Mouse (Mus musculus): Measurements from ENCODE around the gene Vamp2. TPM values are rescaled to one million over a fixed set of nuclear protein-coding genes. Genes with fewer than 3 reads are reported as not detected.

The Vamp2 gene
- polyA plus RNA-seq, 1 experiment from 2014 or later = 79.9 TPM

DNA sequence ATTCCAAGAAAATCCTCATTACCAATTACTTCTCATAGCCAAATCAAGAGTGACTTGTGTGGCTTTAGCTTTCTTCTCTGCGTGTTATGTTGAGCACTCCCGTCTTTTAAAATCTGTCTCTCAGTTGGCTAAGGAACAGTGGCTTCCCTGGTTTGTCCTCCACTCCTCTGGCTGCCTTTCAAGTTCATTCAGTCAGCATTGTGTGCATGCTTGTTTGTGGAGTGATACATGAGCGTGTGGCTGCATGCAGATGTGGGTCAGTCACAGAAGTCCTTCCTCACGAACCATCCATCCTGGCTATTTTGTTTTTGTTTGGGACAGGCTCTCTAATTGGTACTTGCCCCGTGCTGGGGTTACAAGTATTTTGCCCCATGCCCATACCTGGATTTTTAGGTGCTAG is 11.7 kb upstream of the Vamp2 start:
- H3K27ac ChIP-seq (ENCODE audit: low read length) = no peak overlapping the region
- no peak for ATAC-seq (ENCODE audit: insufficient read depth, low FRiP score)
- no peak overlapping the region for H3K4me3 ChIP-seq (replicated peaks; ENCODE audit: low read length)
- no peak overlapping the region for H3K4me2 ChIP-seq (ENCODE audit: low read depth, low read length)
- peaks cover 16% of the 10 kb centered on the region for H3K4me1 ChIP-seq (ENCODE audit: control insufficient read depth, insufficient read depth, low read length)
- H3K9ac ChIP-seq (ENCODE audit: low read length) = no peak overlapping the region
- WGBS = 62% methylated on average over 5 of the region's 5 CpGs
- no peaks in the 10 kb centered on the region for H3K9me3 ChIP-seq (replicated peaks; ENCODE audit: control insufficient read depth, low read length)
- H3K36me3 ChIP-seq (ENCODE audit: control insufficient read depth, insufficient read depth, low read length) = no peaks in the 10 kb centered on the region
- H3K27me3 ChIP-seq (ENCODE audit: control insufficient read depth, insufficient read depth, low read length) = no peaks in the 10 kb centered on the region

DNA sequence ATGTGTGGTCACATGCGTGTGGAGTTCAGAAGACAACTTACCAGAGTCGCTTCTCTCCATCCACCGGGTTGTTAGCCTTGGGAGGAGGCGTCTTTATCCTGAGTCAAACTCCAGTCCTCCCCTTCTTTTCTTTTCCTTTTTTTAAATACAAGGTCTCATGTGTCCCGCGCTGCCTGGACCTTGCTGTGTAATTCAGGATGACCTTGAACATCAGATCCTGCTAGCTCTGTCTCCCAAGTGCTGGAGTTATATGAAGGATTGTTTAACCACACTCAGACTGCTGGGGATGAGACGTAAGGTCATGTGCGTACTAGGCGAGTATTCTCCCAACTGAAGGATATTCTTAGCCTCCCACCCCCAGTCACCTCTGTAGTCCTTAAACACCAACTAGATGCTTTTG is 11.0 kb upstream of the Vamp2 start:
- H3K4me2 ChIP-seq (ENCODE audit: low read depth, low read length) = no peak overlapping the region
- no peak for ATAC-seq (ENCODE audit: insufficient read depth, low FRiP score)
- 82% methylated on average over 9 of the region's 9 CpGs for WGBS
- no peak overlapping the region for H3K27ac ChIP-seq (ENCODE audit: low read length)
- peaks cover 12% of the 10 kb centered on the region for H3K4me1 ChIP-seq (ENCODE audit: control insufficient read depth, insufficient read depth, low read length)
- H3K36me3 ChIP-seq (ENCODE audit: control insufficient read depth, insufficient read depth, low read length) = no peaks in the 10 kb centered on the region
- no peaks in the 10 kb centered on the region for H3K9me3 ChIP-seq (replicated peaks; ENCODE audit: control insufficient read depth, low read length)
- H3K4me3 ChIP-seq (replicated peaks; ENCODE audit: low read length) = no peak overlapping the region
- H3K9ac ChIP-seq (ENCODE audit: low read length) = no peak overlapping the region; the same call in 1 of the 2 replicates
- H3K27me3 ChIP-seq (ENCODE audit: control insufficient read depth, insufficient read depth, low read length) = no peaks in the 10 kb centered on the region

DNA sequence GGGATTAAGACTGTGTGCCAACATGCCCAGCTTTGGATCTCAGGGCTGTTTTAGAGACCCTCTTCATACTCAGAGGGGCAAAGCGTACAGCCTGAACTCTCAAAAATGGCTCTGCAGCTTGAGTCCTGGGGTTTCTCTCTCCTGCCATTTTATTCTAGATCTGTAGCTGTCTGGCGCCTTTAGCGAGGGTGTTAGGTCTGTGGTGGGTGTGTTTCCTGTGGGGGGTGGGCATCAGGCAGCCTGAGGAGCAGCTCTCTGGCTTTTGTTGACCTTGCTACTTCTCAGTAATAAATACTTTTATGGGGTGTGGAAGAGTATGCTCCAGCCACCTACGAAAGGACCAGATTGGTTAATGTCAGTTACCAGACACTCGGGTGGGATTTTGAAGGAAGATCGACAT is 10.2 kb upstream of the Vamp2 start:
- peaks cover 8% of the 10 kb centered on the region; the same call in 1 of the 2 replicates for H3K4me1 ChIP-seq (ENCODE audit: control insufficient read depth, insufficient read depth, low read length)
- no peak for ATAC-seq (ENCODE audit: insufficient read depth, low FRiP score)
- H3K4me3 ChIP-seq (replicated peaks; ENCODE audit: low read length) = no peak overlapping the region
- H3K27ac ChIP-seq (ENCODE audit: low read length) = no peak overlapping the region
- 71% methylated on average over 6 of the region's 6 CpGs for WGBS
- no peak overlapping the region for H3K9ac ChIP-seq (ENCODE audit: low read length)
- no peaks in the 10 kb centered on the region for H3K36me3 ChIP-seq (ENCODE audit: control insufficient read depth, insufficient read depth, low read length)
- no peaks in the 10 kb centered on the region for H3K27me3 ChIP-seq (ENCODE audit: control insufficient read depth, insufficient read depth, low read length)
- H3K4me2 ChIP-seq (ENCODE audit: low read depth, low read length) = no peak overlapping the region
- H3K9me3 ChIP-seq (replicated peaks; ENCODE audit: control insufficient read depth, low read length) = no peaks in the 10 kb centered on the region

DNA sequence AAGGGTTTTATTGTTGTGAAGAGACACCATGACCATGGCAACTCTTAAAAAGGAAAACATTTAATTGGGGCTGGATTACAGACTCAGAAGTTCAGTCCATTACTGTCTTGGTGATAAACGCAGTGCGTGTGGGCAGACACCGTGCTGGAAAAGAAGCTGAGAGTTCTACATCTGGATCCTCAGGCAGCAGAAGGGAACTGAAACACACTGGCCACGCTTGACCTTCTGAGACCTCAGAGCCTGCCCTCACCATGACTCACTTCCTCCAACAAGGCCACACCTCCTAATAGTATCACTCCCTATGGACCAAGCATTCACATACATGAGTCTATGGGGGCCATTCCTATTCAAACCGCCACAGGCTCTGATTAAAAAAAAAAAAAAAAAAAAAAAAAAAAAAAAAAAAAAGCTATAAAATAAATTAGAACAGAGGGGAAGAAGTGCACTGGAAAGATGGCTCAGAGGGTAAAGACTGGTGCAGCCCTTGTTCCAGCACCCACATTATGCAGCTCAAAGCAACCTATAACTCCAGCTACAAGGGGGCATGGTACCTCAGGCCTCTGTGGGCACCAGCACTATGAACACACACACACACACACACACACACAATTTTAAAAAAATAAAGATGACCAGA is 9.4 kb upstream of the Vamp2 start:
- Histone ChIP-seq H3K9me3 (replicated peaks; ENCODE audit: control insufficient read depth, low read length) (no peaks in the 10 kb centered on the region), H3K4me1 (ENCODE audit: control insufficient read depth, insufficient read depth, low read length) (peaks cover 7% of the 10 kb centered on the region; the same call in 1 of the 2 replicates), H3K4me3 (replicated peaks; ENCODE audit: low read length) (no peak overlapping the region), H3K4me2 (ENCODE audit: low read depth, low read length) (no peak overlapping the region), H3K9ac (ENCODE audit: low read length) (no peak overlapping the region), H3K27me3 (ENCODE audit: control insufficient read depth, insufficient read depth, low read length) (no peaks in the 10 kb centered on the region), H3K27ac (ENCODE audit: low read length) (no peak overlapping the region), H3K36me3 (ENCODE audit: control insufficient read depth, insufficient read depth, low read length) (no peaks in the 10 kb centered on the region)
- 67% methylated on average over 5 of the region's 5 CpGs for WGBS
- ATAC-seq (ENCODE audit: insufficient read depth, low FRiP score) = no peak

DNA sequence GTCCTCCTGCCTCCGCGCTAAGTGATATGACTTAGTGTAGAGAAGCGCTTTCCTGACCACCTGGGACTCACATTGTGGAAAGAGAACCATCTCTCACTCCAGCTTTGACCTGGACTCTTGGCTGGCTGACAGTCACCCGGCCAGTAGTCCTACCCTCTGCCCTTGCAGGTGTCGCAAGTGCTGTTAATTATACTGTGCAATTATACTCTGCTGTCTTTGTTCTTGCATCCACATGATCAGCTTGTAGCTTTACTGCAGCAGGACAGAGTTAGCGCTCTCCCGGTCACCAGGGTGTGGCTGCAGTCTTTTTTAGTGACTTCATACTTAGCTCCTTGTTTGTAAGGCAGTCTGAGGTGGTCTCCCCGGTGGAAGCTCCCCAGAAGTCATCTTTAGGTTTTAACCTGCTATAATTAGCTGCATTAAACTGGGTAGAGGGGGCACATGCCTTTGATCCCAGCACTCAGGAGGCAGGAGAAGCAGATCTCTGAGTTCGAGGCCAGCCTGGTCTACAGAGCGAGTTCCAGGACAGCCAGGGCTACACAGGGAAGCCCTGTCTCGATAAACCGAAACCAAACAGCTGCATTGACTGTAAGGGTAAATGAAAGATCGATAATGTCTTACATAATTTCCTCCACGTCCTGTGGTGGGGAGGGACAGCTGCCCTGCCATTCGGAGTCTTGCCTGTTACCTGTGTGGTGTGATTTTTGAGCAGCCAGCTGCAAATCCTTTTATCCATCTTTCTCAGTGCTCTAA is 8.0 kb upstream of the Vamp2 start:
- 77% methylated on average over 15 of the region's 15 CpGs for WGBS
- Histone ChIP-seq H3K27me3 (ENCODE audit: control insufficient read depth, insufficient read depth, low read length) (no peaks in the 10 kb centered on the region), H3K36me3 (ENCODE audit: control insufficient read depth, insufficient read depth, low read length) (no peaks in the 10 kb centered on the region), H3K27ac (ENCODE audit: low read length) (no peak overlapping the region), H3K9me3 (replicated peaks; ENCODE audit: control insufficient read depth, low read length) (no peaks in the 10 kb centered on the region), H3K4me3 (replicated peaks; ENCODE audit: low read length) (no peak overlapping the region), H3K9ac (ENCODE audit: low read length) (no peak overlapping the region), H3K4me2 (ENCODE audit: low read depth, low read length) (no peak overlapping the region), H3K4me1 (ENCODE audit: control insufficient read depth, insufficient read depth, low read length) (no peaks in the 10 kb centered on the region)
- ATAC-seq (ENCODE audit: insufficient read depth, low FRiP score) = no peak

DNA sequence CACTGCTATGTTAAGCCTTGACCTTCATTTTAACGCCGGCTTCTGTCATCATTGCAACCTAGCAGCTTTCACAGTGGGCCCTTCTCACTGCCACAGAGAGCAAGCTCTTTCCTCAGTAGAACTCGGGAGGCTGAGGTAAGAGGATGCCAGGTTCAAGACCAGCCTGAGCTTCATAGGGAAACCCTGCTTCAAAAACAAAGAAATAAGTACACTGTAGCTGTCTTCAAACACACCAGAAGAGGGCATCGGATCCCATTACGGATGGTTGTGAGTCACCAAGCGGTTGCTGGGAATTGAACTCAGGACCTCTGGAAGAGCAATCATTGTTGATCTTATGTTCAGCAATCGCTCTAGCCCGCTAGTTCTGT is 7.5 kb upstream of the Vamp2 start:
- Histone ChIP-seq H3K27me3 (ENCODE audit: control insufficient read depth, insufficient read depth, low read length) (no peaks in the 10 kb centered on the region), H3K9ac (ENCODE audit: low read length) (no peak overlapping the region), H3K4me3 (replicated peaks; ENCODE audit: low read length) (no peak overlapping the region), H3K4me1 (ENCODE audit: control insufficient read depth, insufficient read depth, low read length) (no peaks in the 10 kb centered on the region), H3K27ac (ENCODE audit: low read length) (no peak overlapping the region), H3K9me3 (replicated peaks; ENCODE audit: control insufficient read depth, low read length) (no peaks in the 10 kb centered on the region), H3K36me3 (ENCODE audit: control insufficient read depth, insufficient read depth, low read length) (no peaks in the 10 kb centered on the region), H3K4me2 (ENCODE audit: low read depth, low read length) (no peak overlapping the region)
- WGBS = 84% methylated on average over 8 of the region's 8 CpGs
- ATAC-seq (ENCODE audit: insufficient read depth, low FRiP score) = no peak

DNA sequence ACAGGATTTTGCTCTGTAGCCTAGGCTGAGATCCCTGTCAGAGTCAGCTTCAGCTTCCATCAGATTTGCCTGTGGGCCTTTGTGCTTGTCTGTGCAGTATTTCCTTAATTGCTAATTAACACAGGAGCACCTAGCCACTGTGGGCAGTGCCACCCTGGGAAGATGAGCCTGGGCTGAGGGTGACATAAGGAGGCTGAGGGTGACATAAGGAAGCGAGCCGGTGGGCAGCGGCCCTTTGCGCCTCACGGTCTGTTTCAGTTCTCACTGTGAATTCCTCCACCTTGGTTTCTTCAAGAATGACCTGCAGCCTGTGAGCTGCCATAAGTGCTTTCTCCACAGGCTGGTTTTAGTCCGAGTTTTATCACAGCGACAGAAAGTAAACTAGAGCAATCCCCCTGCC is 6.7 kb upstream of the Vamp2 start:
- ATAC-seq (ENCODE audit: insufficient read depth, low FRiP score) = no peak
- WGBS = 74% methylated on average over 7 of the region's 7 CpGs
- no peak overlapping the region for H3K4me2 ChIP-seq (ENCODE audit: low read depth, low read length)
- H3K27ac ChIP-seq (ENCODE audit: low read length) = no peak overlapping the region
- no peaks in the 10 kb centered on the region for H3K27me3 ChIP-seq (ENCODE audit: control insufficient read depth, insufficient read depth, low read length)
- H3K36me3 ChIP-seq (ENCODE audit: control insufficient read depth, insufficient read depth, low read length) = no peaks in the 10 kb centered on the region
- H3K4me3 ChIP-seq (replicated peaks; ENCODE audit: low read length) = no peak overlapping the region
- H3K9ac ChIP-seq (ENCODE audit: low read length) = no peak overlapping the region
- no peaks in the 10 kb centered on the region for H3K9me3 ChIP-seq (replicated peaks; ENCODE audit: control insufficient read depth, low read length)
- H3K4me1 ChIP-seq (ENCODE audit: control insufficient read depth, insufficient read depth, low read length) = peaks cover 3% of the 10 kb centered on the region; the same call in 1 of the 2 replicates

DNA sequence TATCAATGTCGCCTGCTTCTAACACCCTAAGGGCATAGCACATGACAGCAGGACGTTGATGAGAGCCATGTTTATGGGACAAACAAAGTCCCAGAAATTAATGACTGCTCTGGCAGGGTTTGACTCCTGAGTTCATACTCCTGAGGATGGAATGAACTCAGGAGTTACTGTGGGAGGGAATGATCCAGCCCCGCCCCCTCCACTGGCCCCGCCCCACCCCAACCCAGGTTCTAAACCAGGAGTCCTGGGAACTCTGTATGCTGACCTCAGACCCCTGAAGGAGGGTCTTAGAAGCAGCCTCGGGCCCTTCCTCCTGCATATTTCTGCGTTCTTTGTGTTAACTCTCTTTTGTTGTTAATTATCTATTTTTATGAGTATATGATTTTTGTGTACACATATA is 2.7 kb upstream of the Vamp2 start:
- Histone ChIP-seq H3K4me1 (ENCODE audit: control insufficient read depth, insufficient read depth, low read length) (peaks cover 27% of the 10 kb centered on the region), H3K4me3 (replicated peaks; ENCODE audit: low read length) (no peak overlapping the region), H3K36me3 (ENCODE audit: control insufficient read depth, insufficient read depth, low read length) (no peaks in the 10 kb centered on the region), H3K4me2 (ENCODE audit: low read depth, low read length) (no peak overlapping the region), H3K27ac (ENCODE audit: low read length) (no peak overlapping the region), H3K9ac (ENCODE audit: low read length) (no peak overlapping the region), H3K27me3 (ENCODE audit: control insufficient read depth, insufficient read depth, low read length) (no peaks in the 10 kb centered on the region), H3K9me3 (replicated peaks; ENCODE audit: control insufficient read depth, low read length) (no peaks in the 10 kb centered on the region)
- ATAC-seq (ENCODE audit: insufficient read depth, low FRiP score) = no peak
- WGBS = 65% methylated on average over 6 of the region's 6 CpGs

DNA sequence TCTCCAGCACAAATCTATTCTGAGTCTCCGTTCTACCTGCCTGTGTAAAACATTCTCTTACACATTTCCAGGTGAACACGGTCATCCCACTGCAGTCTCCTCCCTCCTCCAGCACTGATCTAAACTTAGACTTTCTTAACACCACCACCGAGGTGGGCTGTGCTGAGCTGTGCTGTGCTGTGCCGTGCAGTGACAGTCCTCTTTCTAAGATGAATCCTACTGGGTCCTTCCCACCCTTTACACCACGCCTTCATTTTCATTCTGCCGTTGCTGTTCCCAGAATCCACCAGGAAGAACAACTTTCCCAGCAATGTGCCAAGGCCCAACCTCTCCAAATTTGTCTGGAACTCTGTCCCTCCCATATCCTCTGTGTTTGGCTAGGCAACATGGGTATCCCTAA is 1.9 kb upstream of the Vamp2 start:
- 52% methylated on average over 6 of the region's 6 CpGs for WGBS
- H3K4me1 ChIP-seq (ENCODE audit: control insufficient read depth, insufficient read depth, low read length) = peaks cover 27% of the 10 kb centered on the region
- H3K27me3 ChIP-seq (ENCODE audit: control insufficient read depth, insufficient read depth, low read length) = no peaks in the 10 kb centered on the region
- H3K27ac ChIP-seq (ENCODE audit: low read length) = peak overlapping the region; percentile 95
- H3K9me3 ChIP-seq (replicated peaks; ENCODE audit: control insufficient read depth, low read length) = no peaks in the 10 kb centered on the region
- ATAC-seq (ENCODE audit: insufficient read depth, low FRiP score) = no peak
- H3K36me3 ChIP-seq (ENCODE audit: control insufficient read depth, insufficient read depth, low read length) = no peaks in the 10 kb centered on the region
- H3K9ac ChIP-seq (ENCODE audit: low read length) = no peak overlapping the region
- no peak overlapping the region for H3K4me2 ChIP-seq (ENCODE audit: low read depth, low read length)
- no peak overlapping the region for H3K4me3 ChIP-seq (replicated peaks; ENCODE audit: low read length)

Measured in stomach, embryonic 16.5 days (tissue).